In genomic region chr17:5853936-5854335, GRCm38 (mm10) we compare ENCODE assay signal across 29 mouse cellular contexts. TPM values are rescaled to one million over a fixed set of nuclear protein-coding genes. Genes with fewer than 3 reads are reported as not detected.
A peak's percentile ranks its signal among the peaks of the same experiment; 100 is the strongest.
DNase-seq lines count a peak whose midpoint lies in the region; ATAC-seq and TF ChIP-seq lines count a peak whose summit lies in the region.
"Had no signal": no experiment of that assay in that cellular context is flagged by ENCODE, and none has a peak within 500 bp of the region (broad histone marks: within the 10 kb centered on the region; RNA-seq: fewer than 3 reads in every experiment).

No protein-coding gene starts in this region.

- peaks cover 1% of the 10 kb centered on the region for H3K4me1 ChIP-seq in ES-Bruce4 (ENCODE audit: control insufficient read depth, insufficient read depth, low read length)
- H3K4me1 ChIP-seq in intestine, postnatal 0 days (replicated peaks; ENCODE audit: control insufficient read depth, insufficient read depth, low read length) = 0 out of 2 replicates have a peak, but pooled peaks cover 3% of the 10 kb centered on the region

- H3K9me3 ChIP-seq in ES-Bruce4 (replicated peaks; ENCODE audit: control insufficient read depth, insufficient read depth, low read length, poor library complexity, severe bottlenecking) = no peaks in the 10 kb centered on the region
- no peaks in the 10 kb centered on the region for H3K9me3 ChIP-seq in intestine, postnatal 0 days (ENCODE audit: control insufficient read depth)
- H3K9me3 ChIP-seq: embryonic facial prominence, embryonic 15.5 days; forebrain, embryonic 15.5 days; hindbrain, embryonic 10.5 days; intestine, embryonic 15.5 days; limb, embryonic 13.5 days; midbrain, embryonic 15.5 days; neural tube, embryonic 12.5 days had no signal

- no peak overlapping the region for H3K27ac ChIP-seq in ES-Bruce4 (ENCODE audit: insufficient read depth, low read length)
- no peak overlapping the region for H3K27ac ChIP-seq in intestine, postnatal 0 days (ENCODE audit: low read depth, low read length)
- H3K27ac ChIP-seq: embryonic facial prominence, embryonic 15.5 days; forebrain, embryonic 15.5 days; hindbrain, embryonic 10.5 days; intestine, embryonic 15.5 days; layer of hippocampus, adult 2 months; limb, embryonic 13.5 days; liver, embryonic 14.5 days; midbrain, embryonic 15.5 days; neural tube, embryonic 12.5 days had no signal

- intact Hi-C loops in heart, postnatal 36 days (cut with DNase I) = no loop called here
- intact Hi-C loops in gastrocnemius, postnatal 14 days (cut with DNase I; ENCODE audit: low total_unique reads) = no loop called here

- TF ChIP-seq POLR2A in ES-Bruce4 (IDR thresholded peaks at IDR 0.05; ENCODE audit: insufficient read depth, low read length) = no peak

- DNase-seq in heart, adult 11 months = peak; percentile 93
- no peak for DNase-seq in heart, postnatal 36 days
- DNase-seq in R1 (ENCODE audit: low read depth, low spot score) = peak; percentile 89
- peak; percentile 66 for DNase-seq in gastrocnemius, postnatal 14 days
- no peak for DNase-seq in frontal cortex, postnatal 36 days (ENCODE audit: low spot score in 2 of 2)
- no peak for DNase-seq in yolk sac, embryonic 10.5 days (ENCODE audit: low spot score)
- DNase-seq: B cell, adult 2 months; cerebellum, adult 11 months; cerebellum, adult 9-11 months; kidney, adult 9 months; kidney, postnatal 14 days; layer of hippocampus, postnatal 36 days; lung, embryonic 14.5 days; retina, postnatal 1 day; right cerebral cortex, postnatal 25 days; thymus, adult 2 months had no signal

- H3K4me2 ChIP-seq in intestine, postnatal 0 days (replicated peaks; ENCODE audit: low read depth) = no peak overlapping the region
- H3K4me2 ChIP-seq: embryonic facial prominence, embryonic 15.5 days; forebrain, embryonic 15.5 days; intestine, embryonic 15.5 days; limb, embryonic 13.5 days; lung, embryonic 14.5 days; midbrain, embryonic 15.5 days; neural tube, embryonic 12.5 days had no signal

- no peaks in the 10 kb centered on the region for H3K36me3 ChIP-seq in ES-Bruce4 (ENCODE audit: control insufficient read depth, insufficient read depth, low read length, poor library complexity, severe bottlenecking)
- peaks cover 10% of the 10 kb centered on the region; the same call in 1 of the 2 replicates for H3K36me3 ChIP-seq in intestine, postnatal 0 days (ENCODE audit: control insufficient read depth, insufficient read depth)
- H3K36me3 ChIP-seq: forebrain, embryonic 15.5 days; midbrain, embryonic 15.5 days; neural tube, embryonic 12.5 days had no signal

- WGBS in intestine, postnatal 0 days = 95% methylated on average over 13 of the region's 13 CpGs

- no peak for ATAC-seq in intestine, postnatal 0 days
- ATAC-seq: forebrain, embryonic 15.5 days; hindbrain, embryonic 16.5 days; intestine, embryonic 15.5 days; midbrain, embryonic 15.5 days had no signal

- no peak overlapping the region for H3K4me3 ChIP-seq in ES-Bruce4 (ENCODE audit: low read depth, low read length)
- H3K4me3 ChIP-seq in intestine, postnatal 0 days (ENCODE audit: low read depth, low read length) = no peak overlapping the region
- H3K4me3 ChIP-seq: embryonic facial prominence, embryonic 15.5 days; forebrain, embryonic 15.5 days; hindbrain, embryonic 10.5 days; intestine, embryonic 15.5 days; layer of hippocampus, adult 2 months; limb, embryonic 13.5 days; midbrain, embryonic 15.5 days; neural tube, embryonic 12.5 days had no signal

- no peak for TF ChIP-seq CTCF in ES-Bruce4 (IDR thresholded peaks at IDR 0.05; ENCODE audit: low read depth, low read length)
- TF ChIP-seq CTCF in intestine, postnatal 0 days (IDR thresholded peaks at IDR 0.05; ENCODE audit: low read depth) = no peak

- H3K9ac ChIP-seq in ES-Bruce4 (ENCODE audit: low read depth, poor library complexity, severe bottlenecking) = no peak overlapping the region
- H3K9ac ChIP-seq in intestine, postnatal 0 days (ENCODE audit: low read depth, low read length) = no peak overlapping the region
- H3K9ac ChIP-seq: embryonic facial prominence, embryonic 15.5 days; forebrain, embryonic 15.5 days; intestine, embryonic 15.5 days; limb, embryonic 13.5 days; liver, embryonic 14.5 days; lung, embryonic 14.5 days; midbrain, embryonic 15.5 days; neural tube, embryonic 12.5 days had no signal

- H3K27me3 ChIP-seq in ES-Bruce4 (ENCODE audit: control insufficient read depth, insufficient read depth, low read length, poor library complexity, severe bottlenecking) = no peaks in the 10 kb centered on the region
- H3K27me3 ChIP-seq in intestine, postnatal 0 days (replicated peaks; ENCODE audit: control insufficient read depth, insufficient read depth, low read length) = no peaks in the 10 kb centered on the region
- H3K27me3 ChIP-seq: CH12.LX; embryonic facial prominence, embryonic 15.5 days; forebrain, embryonic 15.5 days; intestine, embryonic 15.5 days; limb, embryonic 13.5 days; midbrain, embryonic 15.5 days; neural tube, embryonic 12.5 days had no signal

- 0 out of 2 replicates have a peak, but pooled peaks have one; percentile 9 for TF ChIP-seq EP300 in ES-Bruce4 (IDR thresholded peaks at IDR 0.05; ENCODE audit: insufficient read depth, low read depth, low read length)

RNA-seq across cellular contexts. Expression of gene Snx9, which starts 12.8 kb away (rescaled TPM):
- total RNA-seq in heart, postnatal 36 days (2021) = 10 to 100 TPM; 31.0 to 32.6 TPM
- polyA plus RNA-seq in ES-Bruce4 (2011; ENCODE audit: insufficient read depth, insufficient read length, low read depth, missing spikeins) = 45.1 and 46.8 TPM in 2 replicates
- 10 to 100 TPM; 21.0 to 23.9 TPM for total RNA-seq in gastrocnemius, postnatal 14 days (2021)
- polyA plus RNA-seq in intestine, postnatal 0 days (2015; fragmentation: Nextera tagmentation; extraction: Ambion mirVana) = 91.4 and 95.4 TPM in 2 replicates

Comparison
In these comparisons a context has a peak if more than half of its experiments do, and no peak if none do; other contexts are left out.
1. DNase-seq: peak in heart, adult 11 months (single experiment), R1 (single experiment) and gastrocnemius, postnatal 14 days (single experiment); none in heart, postnatal 36 days (0 of 2), frontal cortex, postnatal 36 days (0 of 2) and yolk sac, embryonic 10.5 days (single experiment).